Mouse (Mus musculus): ENCODE data around the gene Pold1. TPM values are rescaled to one million over a fixed set of nuclear protein-coding genes. Genes with fewer than 3 reads are reported as not detected.

The Pold1 gene
- total and polyA plus RNA-seq, 2 experiments from 2014 or later, result 18.3 to 41.8 TPM

GRCm38 (mm10) chr7:44560435-44561400 is 12.1 kb upstream of the Pold1 start:
- Histone ChIP-seq H3K9me3 (replicated peaks; ENCODE audit: control insufficient read depth, low read length) (no peaks in the 10 kb centered on the region), H3K4me1 (ENCODE audit: control insufficient read depth, insufficient read depth) (no peaks in the 10 kb centered on the region), H3K9ac (replicated peaks; ENCODE audit: low read depth, low read length) (no peak overlapping the region), H3K27ac (ENCODE audit: low read depth) (no peak overlapping the region), H3K27me3 (ENCODE audit: control insufficient read depth, insufficient read depth, low read length) (peaks cover 7% of the 10 kb centered on the region; the same call in 1 of the 2 replicates), H3K4me2 (ENCODE audit: low read depth, low read length) (no peak overlapping the region), H3K36me3 (replicated peaks; ENCODE audit: control insufficient read depth, insufficient read depth, low read length) (no peaks in the 10 kb centered on the region), H3K4me3 (ENCODE audit: low read depth, low read length) (no peak overlapping the region)
- ATAC-seq (ENCODE audit: insufficient read depth, low read depth) (no peak), DNase-seq (ENCODE audit: low spot score) (peak; percentile 70)
- 50% methylated on average over 18 of the region's 18 CpGs for WGBS
- TF ChIP-seq EP300 (IDR thresholded peaks at IDR 0.05; ENCODE audit: low read depth), result no peak
- TF ChIP-seq CTCF (IDR thresholded peaks at IDR 0.05; ENCODE audit: low read depth), result peak; percentile 81

- Histone ChIP-seq H3K4me3 (ENCODE audit: low read depth, low read length) (no peak overlapping the region), H3K4me2 (ENCODE audit: low read depth, low read length) (no peak overlapping the region), H3K27me3 (ENCODE audit: control insufficient read depth, insufficient read depth, low read length) (no peaks in the 10 kb centered on the region), H3K36me3 (replicated peaks; ENCODE audit: control insufficient read depth, insufficient read depth, low read length) (no peaks in the 10 kb centered on the region; the same call in 1 of the 2 replicates), H3K9me3 (replicated peaks; ENCODE audit: control insufficient read depth, low read length) (no peaks in the 10 kb centered on the region), H3K27ac (ENCODE audit: low read depth) (no peak overlapping the region), H3K4me1 (ENCODE audit: control insufficient read depth, insufficient read depth) (peaks cover 4% of the 10 kb centered on the region; the same call in 1 of the 2 replicates), H3K9ac (replicated peaks; ENCODE audit: low read depth, low read length) (no peak overlapping the region)
- ATAC-seq (ENCODE audit: insufficient read depth, low read depth) (no peak), DNase-seq (ENCODE audit: low spot score) (no peak)
- TF ChIP-seq EP300 (IDR thresholded peaks at IDR 0.05; ENCODE audit: low read depth) (no peak), CTCF (IDR thresholded peaks at IDR 0.05; ENCODE audit: low read depth) (no peak)
- 51% methylated on average over 2 of the region's 2 CpGs for WGBS
These were observed 9.0 kb upstream of the Pold1 start for GRCm38 (mm10) chr7:44557629-44558028.

DNA sequence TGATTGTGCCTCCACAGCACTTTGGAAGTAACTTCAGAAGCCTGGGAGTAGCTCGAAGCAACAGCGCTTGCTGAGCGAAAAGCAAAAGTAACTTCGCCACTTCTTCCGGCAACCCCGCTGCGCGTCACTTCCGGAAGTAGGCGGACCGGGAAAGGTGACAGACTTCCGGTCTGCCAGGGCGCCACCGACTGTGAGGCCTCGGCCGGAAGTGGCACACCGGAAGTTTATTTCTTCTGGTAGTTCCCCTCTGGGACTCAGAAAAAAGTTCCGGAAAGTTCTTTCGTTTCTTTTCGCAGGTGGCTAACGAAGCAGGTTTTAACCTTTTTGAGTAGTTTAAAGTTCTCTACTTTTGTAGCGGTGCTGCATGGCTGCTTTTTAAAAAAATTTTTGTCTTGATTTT is 5.2 kb upstream of the Pold1 start, which contains the start of gene Nr1h2:
Gene Nr1h2 (minus strand): TSS at position 126 of the 400 bp plus-strand sequence.
- H3K27me3 ChIP-seq (ENCODE audit: control insufficient read depth, insufficient read depth, low read length), result no peaks in the 10 kb centered on the region
- peak within 1 kb of the TSS; percentile 88 for H3K4me2 ChIP-seq (ENCODE audit: low read depth, low read length)
- H3K36me3 ChIP-seq (replicated peaks; ENCODE audit: control insufficient read depth, insufficient read depth, low read length), result peaks cover 28% of the 10 kb centered on the region
- H3K4me1 ChIP-seq (ENCODE audit: control insufficient read depth, insufficient read depth), result peaks cover 4% of the 10 kb centered on the region; the same call in 1 of the 2 replicates
- ATAC-seq (ENCODE audit: insufficient read depth, low read depth) (peak; percentile 89), DNase-seq (ENCODE audit: low spot score) (peak; percentile 96)
- H3K9me3 ChIP-seq (replicated peaks; ENCODE audit: control insufficient read depth, low read length), result no peaks in the 10 kb centered on the region
- peak within 1 kb of the TSS; percentile 100 for H3K4me3 ChIP-seq (ENCODE audit: low read depth, low read length)
- TF ChIP-seq EP300 (IDR thresholded peaks at IDR 0.05; ENCODE audit: low read depth) (peak; percentile 55; the same call in 1 of the 2 replicates), CTCF (IDR thresholded peaks at IDR 0.05; ENCODE audit: low read depth) (no peak)
- under 1% methylated on average over 22 of the region's 22 CpGs for WGBS
- peak within 1 kb of the TSS; percentile 86 for H3K9ac ChIP-seq (replicated peaks; ENCODE audit: low read depth, low read length)
- H3K27ac ChIP-seq (ENCODE audit: low read depth), result peak within 1 kb of the TSS; percentile 99

GRCm38 (mm10) chr7:44553196-44553764 is 4.6 kb upstream of the Pold1 start:
- WGBS, result under 1% methylated on average over 32 of the region's 32 CpGs
- Histone ChIP-seq H3K9me3 (replicated peaks; ENCODE audit: control insufficient read depth, low read length) (no peaks in the 10 kb centered on the region), H3K4me2 (ENCODE audit: low read depth, low read length) (peak overlapping the region; percentile 88), H3K4me3 (ENCODE audit: low read depth, low read length) (peak overlapping the region; percentile 100), H3K4me1 (ENCODE audit: control insufficient read depth, insufficient read depth) (peaks cover 4% of the 10 kb centered on the region), H3K9ac (replicated peaks; ENCODE audit: low read depth, low read length) (peak overlapping the region; percentile 86), H3K27ac (ENCODE audit: low read depth) (peak overlapping the region; percentile 99), H3K27me3 (ENCODE audit: control insufficient read depth, insufficient read depth, low read length) (no peaks in the 10 kb centered on the region), H3K36me3 (replicated peaks; ENCODE audit: control insufficient read depth, insufficient read depth, low read length) (peaks cover 28% of the 10 kb centered on the region)
- DNase-seq (ENCODE audit: low spot score) (peak; percentile 72), ATAC-seq (ENCODE audit: insufficient read depth, low read depth) (peak; percentile 71)
- TF ChIP-seq CTCF (IDR thresholded peaks at IDR 0.05; ENCODE audit: low read depth) (no peak), EP300 (IDR thresholded peaks at IDR 0.05; ENCODE audit: low read depth) (no peak)

DNA sequence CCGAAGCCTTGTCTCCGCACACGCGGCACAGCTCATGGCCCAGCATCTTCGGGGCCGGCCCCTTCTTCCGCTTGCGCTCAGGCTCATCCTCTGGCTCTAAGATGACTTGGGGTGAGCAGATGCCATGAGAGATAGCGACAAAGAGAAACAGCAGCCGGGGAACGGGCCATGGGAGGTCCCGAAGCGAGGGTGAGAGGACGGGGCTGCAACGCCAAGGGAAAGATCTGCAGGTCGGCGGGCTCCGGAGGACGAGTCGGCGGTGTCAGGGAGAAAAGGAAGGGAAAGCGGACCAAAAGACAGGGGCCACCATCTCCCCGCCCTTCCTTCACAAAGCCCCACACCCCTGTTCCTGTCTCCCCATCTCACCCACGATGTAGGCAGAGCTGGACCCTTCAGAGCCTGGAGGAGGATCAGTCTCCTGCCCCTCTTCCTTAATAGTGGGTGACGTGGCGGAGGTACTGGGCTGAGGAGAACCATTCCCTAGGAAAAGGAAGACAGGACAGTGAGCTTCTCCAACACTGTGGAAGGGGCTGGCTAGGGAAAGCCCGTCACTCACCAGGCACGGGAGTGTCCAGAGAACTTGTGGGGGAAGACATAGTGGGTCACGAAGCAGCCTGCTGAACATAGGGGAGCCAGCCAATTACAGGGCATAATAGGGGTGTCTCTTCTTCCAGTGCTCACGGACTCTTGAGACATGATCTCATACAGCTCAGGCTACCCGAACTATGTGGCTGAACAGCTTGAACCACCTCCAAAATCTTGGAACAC is 3.7 kb upstream of the Pold1 start:
- TF ChIP-seq EP300 (IDR thresholded peaks at IDR 0.05; ENCODE audit: low read depth), result no peak
- no peak for TF ChIP-seq CTCF (IDR thresholded peaks at IDR 0.05; ENCODE audit: low read depth)
- Histone ChIP-seq H3K4me3 (ENCODE audit: low read depth, low read length) (no peak overlapping the region), H3K36me3 (replicated peaks; ENCODE audit: control insufficient read depth, insufficient read depth, low read length) (peaks cover 28% of the 10 kb centered on the region), H3K27me3 (ENCODE audit: control insufficient read depth, insufficient read depth, low read length) (no peaks in the 10 kb centered on the region), H3K27ac (ENCODE audit: low read depth) (no peak overlapping the region), H3K9me3 (replicated peaks; ENCODE audit: control insufficient read depth, low read length) (no peaks in the 10 kb centered on the region), H3K4me2 (ENCODE audit: low read depth, low read length) (peak overlapping the region; percentile 88; the same call in 1 of the 2 replicates), H3K4me1 (ENCODE audit: control insufficient read depth, insufficient read depth) (peaks cover 13% of the 10 kb centered on the region), H3K9ac (replicated peaks; ENCODE audit: low read depth, low read length) (no peak overlapping the region)
- DNase-seq (ENCODE audit: low spot score) (no peak), ATAC-seq (ENCODE audit: insufficient read depth, low read depth) (no peak)
- 86% methylated on average over 31 of the region's 31 CpGs for whole genome bisulfite sequencing
